Mouse (Mus musculus): ENCODE results near the gene Ltbr.

GRCm38 (mm10) chr6:125353221-125353620, 39.5 kb upstream of the Ltbr start:
- TF ChIP-seq RCOR1 (conservative IDR thresholded peaks at IDR 0.05; ENCODE audit: low read depth, low read length) = no peak
- TF ChIP-seq NELFE (IDR thresholded peaks at IDR 0.05; ENCODE audit: low read depth, low read length) = no peak
- no peak for TF ChIP-seq CTCF (conservative IDR thresholded peaks at IDR 0.05 in 1 of 2, IDR thresholded peaks at IDR 0.05 in 1 of 2; ENCODE audit: low read depth in 2 of 2, low read length in 2 of 2)
- TF ChIP-seq SMC3 (IDR thresholded peaks at IDR 0.05; ENCODE audit: low read depth, low read length) = no peak

Measured in CH12.LX (cell line).